Mouse (Mus musculus): Measurements from ENCODE around the gene Lcp1.

Gene Lcp1

GRCm38 (mm10) chr14:75279716-75280115 lies 148.8 kb downstream of the Lcp1 start:
- in situ Hi-C loops (cut with MseI, MboI), result no loop called here

GRCm38 (mm10) chr14:75280406-75280805 lies 149.5 kb downstream of the Lcp1 start:
- in situ Hi-C loops (cut with MseI, MboI), result no loop called here

Measured in mouse trophoblast stem cell (cell line).